In the genomic region with DNA sequence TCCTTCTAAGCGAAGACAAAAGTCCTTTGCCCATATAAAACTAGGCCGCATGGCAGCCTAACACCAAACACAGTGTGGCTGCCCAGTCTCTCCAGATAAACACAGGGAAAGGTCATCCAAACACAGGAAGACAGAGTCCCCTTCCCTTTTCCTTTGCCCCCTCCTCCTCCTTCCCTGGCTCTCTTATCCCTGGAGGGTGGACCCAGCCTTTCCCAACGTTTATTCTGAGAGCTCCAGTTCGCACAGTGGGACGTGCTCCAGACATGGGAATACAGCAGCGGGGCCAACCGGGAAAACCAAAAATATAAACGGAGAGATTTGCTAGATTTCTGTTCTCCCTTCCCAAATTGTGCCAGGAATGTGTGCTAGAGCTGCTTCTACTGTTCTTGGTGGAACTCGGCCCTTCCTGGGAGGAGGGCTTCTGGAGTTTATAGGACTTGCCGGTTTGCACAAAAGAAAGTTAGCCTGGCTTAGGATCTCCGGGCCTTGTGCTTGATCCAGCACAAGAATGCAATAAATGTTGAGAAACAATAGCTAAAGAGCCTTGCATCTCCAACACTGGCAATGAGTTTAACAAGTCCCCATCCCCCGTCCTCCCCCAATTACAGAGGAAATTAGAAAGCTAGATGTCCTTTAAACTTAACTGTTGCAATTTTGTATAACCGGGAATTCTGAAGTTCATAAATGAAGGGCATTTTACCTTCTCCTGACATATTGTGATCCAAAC, we compare ENCODE assay signal across 7 mouse cellular contexts. TPM values are rescaled to one million over a fixed set of nuclear protein-coding genes. Genes with fewer than 3 reads are reported as not detected.
DNase-seq lines count a peak whose midpoint lies in the region; ATAC-seq lines count a peak whose summit lies in the region.

No protein-coding gene starts in this region.

- DNase-seq in ZHBTc4 (ENCODE audit: low read depth, low spot score), result peak; percentile 40
- DNase-seq in adrenal gland, postnatal 25 days, result peak; percentile 23
- DNase-seq in heart, postnatal 10 days, result peak; percentile 65 to 72
- no peak for DNase-seq in thymus, postnatal 36 days

- no peaks in the 10 kb centered on the region for H3K36me3 ChIP-seq in limb, embryonic 12.5 days
- H3K36me3 ChIP-seq in stomach, embryonic 16.5 days (ENCODE audit: control insufficient read depth, insufficient read depth, low read length), result no peaks in the 10 kb centered on the region
- no peaks in the 10 kb centered on the region for H3K36me3 ChIP-seq in midbrain, embryonic 16.5 days (ENCODE audit: control insufficient read depth, insufficient read depth, low read length)

- no peak for ATAC-seq in limb, embryonic 12.5 days (ENCODE audit: insufficient number of reproducible peaks, insufficient read depth, low FRiP score, low TSS enrichment, low read depth)
- ATAC-seq in stomach, embryonic 16.5 days (ENCODE audit: insufficient read depth, low FRiP score), result no peak
- no peak for ATAC-seq in midbrain, embryonic 16.5 days

- H3K9me3 ChIP-seq in limb, embryonic 12.5 days, result no peaks in the 10 kb centered on the region
- H3K9me3 ChIP-seq in stomach, embryonic 16.5 days (replicated peaks; ENCODE audit: control insufficient read depth, low read length), result no peaks in the 10 kb centered on the region
- no peaks in the 10 kb centered on the region for H3K9me3 ChIP-seq in midbrain, embryonic 16.5 days (replicated peaks; ENCODE audit: control insufficient read depth, low read length, poor library complexity, severe bottlenecking)

- 63% methylated on average over 13 of the region's 13 CpGs for WGBS in limb, embryonic 12.5 days
- WGBS in stomach, embryonic 16.5 days, result 44% methylated on average over 13 of the region's 13 CpGs
- 58% methylated on average over 13 of the region's 13 CpGs for WGBS in midbrain, embryonic 16.5 days

- peak overlapping the region; percentile 20; the same call in 1 of the 2 replicates for H3K27ac ChIP-seq in limb, embryonic 12.5 days
- peak overlapping the region; percentile 72 for H3K27ac ChIP-seq in stomach, embryonic 16.5 days (ENCODE audit: low read length)
- H3K27ac ChIP-seq in midbrain, embryonic 16.5 days (ENCODE audit: low read length), result no peak overlapping the region

- H3K4me2 ChIP-seq in limb, embryonic 12.5 days, result no peak overlapping the region
- no peak overlapping the region; the same call in 1 of the 2 replicates for H3K4me2 ChIP-seq in stomach, embryonic 16.5 days (ENCODE audit: low read depth, low read length)
- no peak overlapping the region for H3K4me2 ChIP-seq in midbrain, embryonic 16.5 days (ENCODE audit: low read length)

- H3K9ac ChIP-seq in limb, embryonic 12.5 days (replicated peaks), result no peak overlapping the region
- H3K9ac ChIP-seq in stomach, embryonic 16.5 days (ENCODE audit: low read length), result no peak overlapping the region
- no peak overlapping the region for H3K9ac ChIP-seq in midbrain, embryonic 16.5 days (ENCODE audit: low read depth, low read length)

- H3K4me3 ChIP-seq in limb, embryonic 12.5 days (replicated peaks), result no peak overlapping the region
- no peak overlapping the region for H3K4me3 ChIP-seq in stomach, embryonic 16.5 days (replicated peaks; ENCODE audit: low read length)
- H3K4me3 ChIP-seq in midbrain, embryonic 16.5 days (ENCODE audit: low read depth, low read length), result no peak overlapping the region

- no peaks in the 10 kb centered on the region for H3K27me3 ChIP-seq in limb, embryonic 12.5 days
- no peaks in the 10 kb centered on the region for H3K27me3 ChIP-seq in stomach, embryonic 16.5 days (ENCODE audit: control insufficient read depth, insufficient read depth, low read length)
- no peaks in the 10 kb centered on the region for H3K27me3 ChIP-seq in midbrain, embryonic 16.5 days (ENCODE audit: control insufficient read depth, insufficient read depth, low read depth, low read length)

- intact Hi-C loops in heart, postnatal 10 days (cut with DNase I), result loop anchor here (2.0 kb wide), 2 partner anchors 24 to 38 kb away; a partner anchor contains a TSS

- H3K4me1 ChIP-seq in limb, embryonic 12.5 days (replicated peaks), result no peaks in the 10 kb centered on the region
- no peaks in the 10 kb centered on the region for H3K4me1 ChIP-seq in stomach, embryonic 16.5 days (ENCODE audit: control insufficient read depth, insufficient read depth, low read length)
- H3K4me1 ChIP-seq in midbrain, embryonic 16.5 days (ENCODE audit: control insufficient read depth, insufficient read depth, low read length), result no peaks in the 10 kb centered on the region

RNA-seq across cellular contexts. Expression of a gene that starts 37.7 kb away (rescaled TPM):
- 47.2 and 57.1 TPM in 2 replicates for total RNA-seq in adrenal gland, postnatal 25 days (2021)
- 100 to 1,000 TPM in 1 of 2 experiments, 10 to 100 TPM in 1; 93.7 to 109 TPM for total RNA-seq in heart, postnatal 10 days (2021)
- polyA plus RNA-seq in limb, embryonic 12.5 days (2016; fragmentation: Nextera tagmentation; extraction: Ambion mirVana), result 49.4 and 59.8 TPM in 2 replicates
- polyA plus RNA-seq in stomach, embryonic 16.5 days (2015; fragmentation: Nextera tagmentation; extraction: Ambion mirVana), result 49.6 and 50.7 TPM in 2 replicates
- polyA plus RNA-seq in midbrain, embryonic 16.5 days (2015; fragmentation: Nextera tagmentation; extraction: Ambion mirVana), result 16.4 and 16.7 TPM in 2 replicates

Comparison
In these comparisons a context has a peak if more than half of its experiments do, and no peak if none do; other contexts are left out.
1. DNase-seq: peak in ZHBTc4 (single experiment), adrenal gland, postnatal 25 days (single experiment) and heart, postnatal 10 days (2 of 2); none in thymus, postnatal 36 days (0 of 2).